Mouse (Mus musculus): ENCODE results near the gene Fam213b.

Fam213b gene

DNA sequence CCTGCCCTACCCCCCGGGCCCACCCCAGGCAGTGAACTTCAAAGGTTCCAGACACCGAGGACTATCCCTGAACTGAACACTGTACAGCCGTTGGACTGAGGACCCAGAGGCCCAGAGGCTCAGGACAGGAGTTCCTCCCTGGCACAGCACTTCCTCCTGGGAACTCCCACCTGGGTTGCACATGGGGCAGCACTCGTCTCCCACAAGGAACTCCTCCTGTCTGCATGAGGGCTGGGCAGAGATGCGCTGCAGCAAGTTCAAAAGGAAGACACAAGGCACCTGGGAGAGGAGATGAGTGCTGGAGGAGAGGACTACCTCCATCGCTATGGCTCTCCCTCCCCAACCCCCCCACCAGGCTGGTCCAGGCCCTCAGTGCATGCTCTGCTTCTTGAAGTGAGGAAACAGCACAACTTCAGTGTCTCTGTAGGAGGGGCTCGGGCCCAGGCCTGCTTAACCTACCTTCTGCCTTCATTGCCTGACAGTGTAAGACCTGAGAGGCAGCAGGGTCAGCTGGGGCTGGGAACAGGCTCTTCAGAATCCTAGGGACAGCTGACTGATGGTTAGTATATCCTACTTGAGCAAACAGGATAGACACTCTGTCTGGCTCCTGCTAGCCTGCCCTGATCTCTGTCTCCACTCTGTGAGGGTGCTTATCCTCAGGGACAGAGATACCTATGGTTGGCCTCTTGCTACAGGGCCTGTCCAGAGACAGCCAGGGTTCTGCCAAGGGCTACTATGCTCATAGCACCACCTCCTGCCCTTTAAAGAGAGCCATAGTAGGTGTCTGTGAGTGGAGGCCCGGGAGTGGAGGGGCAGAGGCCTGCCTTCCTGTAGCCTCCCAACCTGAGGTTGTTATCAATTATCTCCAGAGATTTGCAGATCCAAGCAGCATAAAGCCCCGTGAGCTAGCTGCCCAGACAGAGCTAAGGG is 28.3 kb upstream of the Fam213b start:
- in situ Hi-C loops (cut with MboI; ENCODE audit: unreplicated experiment in 2 of 2): loop anchor here in 1 of 2 experiments (25.0 kb wide), 1 partner anchor 660 kb away; no protein-coding TSS in a partner anchor

DNA sequence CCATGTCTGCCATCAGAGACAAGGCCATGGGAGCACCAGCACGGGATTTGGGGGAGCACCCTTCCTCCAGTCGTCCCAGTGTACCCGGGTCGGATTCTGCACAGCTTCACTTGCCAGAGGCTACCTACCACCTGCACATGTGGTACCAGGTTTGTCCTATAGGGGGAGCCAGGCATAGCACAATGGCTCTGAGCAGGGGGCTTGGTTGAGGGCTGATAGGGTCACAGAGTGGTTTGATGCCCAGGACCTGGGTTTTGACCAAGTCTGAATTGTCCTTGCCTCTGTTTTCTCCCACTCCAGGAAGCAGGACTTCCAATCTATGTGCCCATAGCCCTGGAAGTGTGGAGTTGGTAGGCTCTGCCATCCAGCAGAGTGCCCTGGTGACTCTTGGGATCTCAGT is 26.5 kb upstream of the Fam213b start:
- in situ Hi-C loops (cut with MboI; ENCODE audit: unreplicated experiment in 2 of 2): loop anchor here in 1 of 2 experiments (25.0 kb wide), 1 partner anchor 662 kb away; no protein-coding TSS in a partner anchor

DNA sequence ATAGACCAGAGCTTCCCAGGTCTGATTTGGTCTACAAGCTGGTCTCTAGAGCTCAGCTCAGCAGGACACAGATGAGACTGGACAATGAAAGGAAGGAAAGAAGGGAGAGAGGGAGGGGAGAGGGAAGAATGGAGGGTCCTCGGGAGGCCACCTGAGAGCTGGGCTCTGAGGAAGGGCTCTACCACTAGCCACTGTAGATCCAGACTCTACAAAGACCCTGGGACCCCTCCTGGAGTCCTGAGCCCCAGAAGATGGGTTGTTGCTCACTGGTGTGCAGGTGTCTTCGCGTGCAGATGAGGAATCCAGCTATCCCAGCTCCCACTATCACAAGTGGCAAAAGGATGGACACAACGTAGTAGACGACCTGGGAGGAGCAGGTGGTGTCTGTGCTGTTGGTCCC is 24.0 kb upstream of the Fam213b start:
- in situ Hi-C loops (cut with MboI; ENCODE audit: unreplicated experiment in 2 of 2): no loop called here

DNA sequence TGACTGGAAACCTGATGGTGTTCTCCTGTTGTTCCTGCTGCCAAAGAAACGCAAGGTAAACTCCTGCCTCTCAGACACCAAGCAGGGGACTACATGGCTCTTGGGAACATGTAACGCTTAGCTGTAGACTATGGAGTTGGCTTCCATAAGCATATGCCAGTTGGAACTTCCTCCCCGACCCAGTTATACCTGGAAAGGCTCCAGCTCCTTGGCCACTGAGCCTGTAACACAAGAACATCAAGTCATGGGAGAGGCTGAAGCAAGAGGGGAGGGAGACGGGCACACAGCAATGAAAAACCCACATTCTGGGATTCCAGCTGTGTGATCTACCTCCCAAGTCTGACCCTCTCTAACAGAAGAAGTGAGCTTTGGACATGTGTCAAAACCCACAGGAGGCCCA is 23.4 kb upstream of the Fam213b start:
- in situ Hi-C loops (cut with MboI; ENCODE audit: unreplicated experiment in 2 of 2): no loop called here

DNA sequence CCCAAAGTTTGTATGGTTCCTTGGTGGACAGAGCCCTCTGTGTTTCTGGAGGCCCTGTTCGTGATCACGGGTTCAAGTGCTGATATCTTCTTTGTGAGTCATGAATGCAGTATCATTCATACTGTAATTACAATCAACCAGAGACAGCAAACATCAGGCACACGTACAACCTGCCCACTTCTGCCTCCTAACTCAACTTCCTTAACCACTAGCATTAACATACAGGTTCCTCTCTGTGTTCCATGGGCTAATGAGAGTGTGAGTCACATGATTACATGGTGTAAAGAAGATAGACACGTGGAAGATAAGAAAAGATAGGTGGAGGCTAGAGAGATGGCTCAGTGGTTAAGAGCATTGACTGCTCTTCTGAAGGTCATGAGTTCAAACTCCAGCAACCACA is 17.7 kb upstream of the Fam213b start:
- in situ Hi-C loops (cut with MboI; ENCODE audit: unreplicated experiment in 2 of 2): no loop called here

DNA sequence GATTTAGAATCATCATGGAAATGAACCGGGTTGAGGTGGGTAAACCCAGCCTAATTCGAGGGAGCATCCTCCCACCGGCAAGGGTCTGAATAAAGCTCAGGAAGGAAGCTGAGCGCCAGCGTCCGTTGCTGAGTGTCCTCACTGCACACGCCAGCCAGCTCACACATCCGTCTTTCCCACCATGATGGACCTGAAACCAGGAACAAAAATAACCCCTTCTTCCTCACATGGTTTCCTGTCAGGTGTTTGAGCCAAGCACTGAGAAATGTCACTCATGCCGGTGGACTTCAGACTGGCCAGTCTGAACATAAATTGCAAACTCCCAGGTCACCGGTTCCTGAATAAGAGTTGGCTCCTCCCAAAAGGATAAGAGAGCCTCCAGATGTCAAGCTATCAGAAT is 16.4 kb upstream of the Fam213b start:
- in situ Hi-C loops (cut with MboI; ENCODE audit: unreplicated experiment in 2 of 2): no loop called here

DNA sequence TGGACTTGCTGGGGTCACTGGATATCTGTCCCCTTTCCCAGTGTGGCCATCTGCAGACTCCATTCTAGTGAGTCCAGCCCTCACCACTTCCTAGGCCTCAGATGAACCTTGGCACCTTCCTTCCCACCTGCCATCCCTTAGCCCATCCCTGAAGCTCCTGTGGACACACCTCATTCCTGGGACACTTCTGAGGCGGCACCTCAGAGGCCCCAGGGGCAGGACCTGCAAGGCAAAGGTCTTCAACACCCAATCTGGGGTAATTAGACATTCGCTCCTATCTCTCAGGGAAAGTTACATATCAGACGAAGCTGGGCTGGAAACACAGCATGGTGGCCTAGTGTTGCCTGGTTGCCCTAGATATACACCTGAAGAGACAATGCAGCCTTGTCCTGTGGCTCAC is 15.8 kb upstream of the Fam213b start:
- in situ Hi-C loops (cut with MboI; ENCODE audit: unreplicated experiment in 2 of 2): no loop called here

DNA sequence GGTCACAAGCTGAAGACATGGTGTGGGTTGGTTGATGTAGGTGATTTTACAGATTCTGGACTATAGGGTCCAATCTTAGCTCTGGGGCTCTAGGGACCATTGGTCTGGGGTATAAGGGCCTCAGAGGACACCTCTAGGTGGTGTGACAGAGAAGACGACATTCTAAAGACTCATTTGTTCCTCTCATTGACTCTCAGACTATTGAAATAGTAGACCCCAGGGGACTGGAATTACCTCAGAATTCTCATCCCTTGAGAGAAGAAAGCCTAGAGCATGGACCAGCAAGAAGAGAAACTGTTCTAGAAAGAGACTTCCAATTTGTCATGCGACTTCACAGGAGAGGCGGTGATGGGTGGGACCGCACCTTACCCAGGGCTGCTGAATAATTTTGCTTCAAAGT is 15.3 kb upstream of the Fam213b start:
- in situ Hi-C loops (cut with MboI; ENCODE audit: unreplicated experiment in 2 of 2): no loop called here

DNA sequence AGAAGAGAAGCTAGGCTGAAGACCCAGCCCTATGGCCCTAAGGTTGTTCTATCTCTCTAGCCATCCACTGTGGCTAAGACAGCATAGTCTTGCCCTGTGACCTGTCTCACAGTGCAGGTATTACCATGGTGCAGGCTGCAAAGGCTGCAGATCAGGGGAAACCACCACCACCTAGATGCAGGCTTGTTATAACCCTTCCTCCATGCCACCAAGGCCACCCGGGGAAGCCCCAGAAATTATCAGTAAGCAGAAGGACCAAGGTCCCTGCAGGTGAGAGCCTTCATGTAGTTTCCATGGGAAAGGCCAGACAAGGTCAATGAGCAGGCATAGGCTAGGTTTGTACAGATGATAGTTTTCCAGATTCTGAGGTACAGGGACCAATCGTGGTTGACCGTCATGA is 14.9 kb upstream of the Fam213b start:
- in situ Hi-C loops (cut with MboI; ENCODE audit: unreplicated experiment in 2 of 2): no loop called here

DNA sequence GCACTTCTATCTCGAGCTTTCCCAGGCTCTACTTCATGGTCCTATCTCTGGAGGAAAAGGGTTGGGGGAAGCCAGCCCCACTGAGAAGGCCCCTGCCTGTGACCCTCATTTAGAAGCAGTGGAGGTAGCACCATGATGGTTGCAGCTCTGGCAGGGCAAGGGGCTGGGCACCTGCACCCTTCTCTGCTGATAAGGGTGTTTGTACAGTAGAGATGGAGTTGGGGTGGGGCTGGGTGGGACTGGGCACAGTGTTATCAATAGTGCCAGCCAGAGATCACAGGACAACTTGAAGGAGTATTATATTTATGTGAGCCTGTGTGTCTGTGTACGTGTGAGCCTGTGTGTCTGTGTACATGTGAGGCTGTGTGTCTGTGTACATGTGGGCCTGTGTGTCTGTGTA is 12.7 kb upstream of the Fam213b start:
- in situ Hi-C loops (cut with MboI; ENCODE audit: unreplicated experiment in 2 of 2): no loop called here

DNA sequence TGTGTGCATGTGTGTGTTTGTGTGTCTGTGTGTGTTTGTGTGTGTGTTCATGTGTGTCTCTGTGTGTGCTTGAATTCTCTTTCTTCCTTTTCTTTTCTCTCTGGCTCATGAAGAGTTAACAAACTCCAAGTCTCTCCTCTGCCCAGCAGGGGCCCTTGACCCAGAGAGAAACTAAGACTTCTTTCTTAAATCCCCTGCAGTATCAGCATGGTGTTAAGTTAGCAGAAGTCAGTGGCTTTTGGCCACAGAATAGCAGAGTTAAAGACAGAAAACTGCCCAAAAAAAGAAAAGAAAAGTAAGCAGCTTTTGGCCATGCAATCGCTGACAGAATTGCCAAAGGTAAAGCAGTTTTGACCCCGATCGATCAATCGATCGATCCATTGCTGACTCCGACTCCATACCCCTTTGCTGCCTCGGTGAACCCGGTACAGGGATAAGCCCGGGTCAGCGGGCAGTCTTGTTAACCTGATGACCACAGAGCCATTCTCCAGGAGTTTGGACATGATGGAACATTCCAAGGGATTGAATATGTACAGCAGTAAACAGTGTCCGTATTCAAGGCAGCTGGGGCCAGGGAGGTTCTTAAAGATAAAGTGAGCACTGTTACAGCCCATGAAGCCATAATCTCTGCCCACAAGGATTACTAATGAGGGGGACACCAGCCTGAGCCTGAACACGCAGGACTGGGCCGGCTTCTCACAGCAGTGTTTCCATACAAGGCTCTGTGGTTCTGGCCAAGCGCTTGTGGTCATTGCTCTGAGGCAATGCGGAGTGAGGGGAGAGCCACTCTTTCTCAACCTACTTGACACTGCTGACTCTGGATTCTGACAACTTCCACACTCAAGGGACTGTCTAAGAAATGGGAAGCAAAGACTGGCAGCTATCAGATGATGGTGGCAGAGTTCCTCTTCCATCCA is 11.9 kb upstream of the Fam213b start:
- in situ Hi-C loops (cut with MboI; ENCODE audit: unreplicated experiment in 2 of 2): no loop called here

DNA sequence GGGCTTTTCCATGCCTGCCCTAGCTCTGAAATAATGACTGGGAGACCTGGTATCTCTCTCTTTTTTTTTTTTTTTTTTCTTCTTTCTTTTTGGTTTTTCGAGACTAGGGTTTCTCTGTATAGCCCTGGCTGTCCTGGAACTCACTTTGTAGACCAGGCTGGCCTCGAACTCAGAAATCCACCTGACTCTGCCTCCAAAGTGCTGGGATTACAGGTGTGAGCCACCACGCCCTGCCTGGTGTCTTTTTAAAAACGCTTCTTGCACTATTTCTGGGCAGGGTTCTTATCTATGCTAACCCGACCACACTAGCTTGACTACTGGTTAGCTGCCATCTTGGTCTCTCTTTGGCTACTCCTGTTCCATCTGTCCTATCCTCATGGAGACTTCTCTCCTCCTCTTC is 9.6 kb upstream of the Fam213b start:
- in situ Hi-C loops (cut with MboI; ENCODE audit: unreplicated experiment in 2 of 2): no loop called here

DNA sequence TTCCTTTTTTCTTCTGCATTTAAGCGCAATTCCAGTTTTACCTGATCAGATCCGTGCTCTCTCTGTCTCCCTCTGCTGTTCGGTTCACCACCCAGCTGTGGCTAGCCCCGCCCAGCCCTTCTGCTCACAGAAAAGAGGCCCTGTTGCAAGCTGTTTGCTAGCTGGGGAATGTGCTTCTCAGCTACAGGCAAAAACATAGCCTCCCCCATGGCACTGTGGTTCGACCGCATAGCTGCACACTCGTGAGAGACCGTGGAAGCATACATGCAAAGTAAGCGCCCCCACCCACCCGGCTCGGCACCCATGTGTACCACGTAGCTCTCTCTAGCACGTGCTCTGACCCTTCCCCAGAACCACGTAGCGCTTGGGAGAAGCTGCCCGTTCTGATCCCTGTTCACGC is 8.9 kb upstream of the Fam213b start:
- in situ Hi-C loops (cut with MboI; ENCODE audit: unreplicated experiment in 2 of 2): no loop called here

DNA sequence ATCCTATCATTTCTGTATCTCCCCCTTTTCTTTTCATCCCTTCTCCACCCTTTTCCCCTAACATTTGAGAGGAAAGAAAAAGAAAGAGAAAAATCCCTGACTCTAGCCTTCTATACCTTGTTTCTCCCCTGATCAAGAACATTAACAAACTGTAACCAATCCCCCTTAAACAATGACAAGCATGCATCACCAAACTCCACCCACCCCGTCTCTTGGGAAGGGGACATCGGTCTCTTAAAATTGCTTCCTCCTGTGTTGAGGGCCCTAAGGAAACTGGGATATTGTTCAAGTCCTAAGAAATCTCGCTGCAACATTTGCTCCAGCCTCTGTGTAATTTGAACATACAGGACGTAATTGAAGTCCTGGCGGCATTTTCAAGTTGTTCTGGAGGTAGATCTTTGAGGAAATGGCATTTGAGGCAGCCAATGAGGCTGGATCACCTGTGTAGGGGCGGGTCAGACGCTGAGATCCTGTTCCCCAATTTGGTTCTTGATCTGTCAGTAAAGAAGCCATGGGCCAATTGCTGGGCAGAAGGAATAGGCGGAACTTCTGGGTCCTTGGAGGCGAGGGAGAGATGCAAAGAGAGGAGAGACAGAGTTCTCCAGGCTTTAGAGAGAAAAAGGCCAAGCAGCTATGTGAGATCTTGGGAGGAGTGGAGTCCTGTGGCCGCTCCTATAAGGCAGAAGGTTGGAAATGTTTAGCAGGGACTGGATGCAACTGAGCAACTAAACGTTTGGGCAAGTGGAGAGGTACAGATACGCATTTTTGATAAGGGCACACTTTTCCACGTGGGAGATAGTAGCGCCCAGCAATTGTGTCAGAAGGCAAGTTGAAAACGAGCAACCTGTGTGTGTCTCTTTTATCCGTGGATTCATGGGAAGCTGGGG is 5.5 kb upstream of the Fam213b start:
- in situ Hi-C loops (cut with MboI; ENCODE audit: unreplicated experiment in 2 of 2): no loop called here

DNA sequence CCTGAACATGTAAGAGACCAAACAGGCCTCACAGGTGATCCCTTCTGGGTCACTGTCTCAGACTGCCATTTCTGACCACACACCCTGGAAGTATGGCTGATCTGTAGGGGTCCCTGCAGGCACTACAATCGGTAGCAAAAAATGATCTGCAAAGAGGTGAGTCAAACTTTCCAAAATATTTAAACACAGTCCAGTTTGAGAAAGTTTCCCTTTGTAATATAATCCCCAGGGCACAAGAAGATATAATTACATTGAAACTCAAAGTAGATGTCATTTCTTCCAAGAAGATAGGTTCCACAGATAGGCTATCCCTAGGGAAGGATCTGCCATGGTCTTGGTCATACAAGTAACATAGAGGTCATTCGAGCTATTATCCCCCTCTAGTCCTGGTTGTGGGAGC is 3.4 kb upstream of the Fam213b start:
- in situ Hi-C loops (cut with MboI; ENCODE audit: unreplicated experiment in 2 of 2): no loop called here

DNA sequence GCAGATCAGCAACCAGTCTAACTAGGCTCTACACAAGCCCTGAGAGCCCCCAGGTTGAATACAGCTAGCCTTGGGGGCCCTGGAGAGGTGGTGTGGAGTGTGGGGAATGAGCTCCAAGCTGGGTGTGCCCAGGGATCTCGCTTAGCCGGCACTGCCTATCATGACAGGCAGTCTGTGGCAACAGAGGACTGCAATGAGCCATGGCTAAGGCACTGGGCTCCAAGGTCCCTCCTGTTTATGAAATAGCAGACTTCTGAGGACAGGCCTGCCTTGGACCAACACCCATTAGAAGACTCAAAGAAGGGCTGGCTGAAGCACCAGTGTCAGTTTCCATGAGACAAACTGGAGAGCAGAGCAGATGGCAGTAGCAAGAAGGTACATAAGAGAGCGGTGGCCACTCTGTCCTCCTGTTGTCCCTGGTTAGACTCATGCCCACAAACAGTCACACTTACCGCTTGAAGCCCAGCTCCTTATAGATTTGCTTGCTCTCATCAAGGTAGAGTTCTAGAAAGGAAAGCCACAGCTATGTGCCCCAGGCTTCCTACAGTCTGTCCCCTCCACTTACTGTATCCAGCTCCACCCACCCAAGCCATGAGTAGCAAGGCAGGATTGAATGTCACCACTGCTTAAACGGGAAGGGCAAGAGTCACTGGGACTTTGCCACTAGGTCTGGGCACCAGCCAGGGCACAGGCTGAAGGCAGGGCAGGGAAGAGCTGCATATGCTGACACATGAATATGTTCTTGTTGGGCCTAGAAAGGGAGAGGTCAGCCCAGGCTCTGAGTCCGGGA is 1.1 kb downstream of the Fam213b start:
- in situ Hi-C loops (cut with MboI; ENCODE audit: unreplicated experiment in 2 of 2): loop anchor here in 1 of 2 experiments (25.0 kb wide), 1 partner anchor 564 kb away; the partner anchor contains the start of gene Tmem52

DNA sequence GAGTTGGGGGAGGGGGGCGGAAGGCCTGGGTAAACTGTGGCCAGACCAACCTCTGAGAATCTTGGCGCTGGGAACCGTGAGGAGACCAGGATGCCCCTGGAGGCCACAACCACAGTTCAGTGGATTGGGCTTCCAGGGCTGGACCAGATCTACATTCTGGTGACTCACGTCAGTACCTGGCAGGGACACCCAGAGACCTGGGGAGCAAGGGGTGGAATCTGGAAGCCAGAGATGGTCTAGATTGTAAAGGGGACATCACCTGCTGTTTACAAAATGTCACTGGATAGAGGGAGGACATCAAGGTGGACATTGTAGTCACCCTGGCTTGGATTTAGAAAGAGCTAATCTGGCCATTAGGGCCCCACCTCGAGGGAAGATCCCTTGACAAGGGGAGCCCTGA is 3.4 kb downstream of the Fam213b start:
- in situ Hi-C loops (cut with MboI; ENCODE audit: unreplicated experiment in 2 of 2): loop anchor here in 1 of 2 experiments (25.0 kb wide), 1 partner anchor 567 kb away; the partner anchor contains the start of gene Tmem52

DNA sequence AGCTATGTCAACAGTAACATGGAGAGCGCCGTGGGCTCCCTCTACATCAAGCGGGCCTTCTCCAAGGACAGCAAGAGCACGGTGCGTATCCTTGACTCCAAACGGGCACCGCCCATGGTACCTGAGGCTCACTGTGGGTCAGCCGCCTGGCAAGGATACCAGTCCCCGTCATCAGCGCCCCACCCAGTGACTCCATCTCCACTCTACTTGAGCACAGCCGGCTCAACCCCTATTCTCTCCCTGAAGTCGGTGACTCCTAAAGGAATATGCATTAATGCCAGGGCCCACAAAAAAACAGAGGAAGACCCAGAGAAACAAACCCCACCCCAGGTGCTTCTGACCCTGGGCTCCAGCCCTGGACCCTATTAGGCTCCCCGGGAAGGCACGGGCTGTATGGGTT is 8.0 kb downstream of the Fam213b start:
- in situ Hi-C loops (cut with MboI; ENCODE audit: unreplicated experiment in 2 of 2): loop anchor here in 1 of 2 experiments (25.0 kb wide), 1 partner anchor 571 kb away; the partner anchor contains the start of gene Tmem52

DNA sequence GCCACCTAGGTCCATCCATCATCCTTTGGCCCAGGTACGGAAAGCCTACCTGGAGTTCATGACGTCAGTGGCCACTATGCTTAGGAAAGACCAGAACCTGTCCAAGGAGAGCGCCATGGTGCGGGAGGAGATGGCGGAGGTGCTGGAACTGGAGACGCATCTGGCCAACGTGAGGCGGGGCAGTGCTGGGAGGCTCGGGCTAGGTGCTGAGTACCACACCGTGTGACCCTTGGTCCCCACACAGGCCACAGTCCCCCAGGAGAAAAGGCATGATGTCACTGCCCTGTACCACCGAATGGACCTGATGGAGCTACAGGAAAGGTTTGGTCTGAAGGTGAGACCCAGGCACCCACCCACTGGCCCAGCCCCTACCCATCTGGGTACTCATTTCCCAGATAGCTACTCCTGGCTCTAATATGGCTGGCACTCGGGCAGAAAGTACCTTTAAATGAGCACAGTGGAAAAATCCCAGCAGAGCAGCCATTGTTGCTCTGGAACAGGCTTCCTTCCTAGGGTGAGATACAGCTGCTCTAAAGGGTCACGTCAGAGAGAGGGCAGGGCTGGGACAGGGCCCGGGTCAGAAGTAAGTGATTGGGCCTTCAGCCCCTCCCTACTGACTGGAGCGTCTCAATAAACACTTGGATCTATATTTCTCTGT is 11.2 kb downstream of the Fam213b start:
- in situ Hi-C loops (cut with MboI; ENCODE audit: unreplicated experiment in 2 of 2): loop anchor here in 1 of 2 experiments (25.0 kb wide), 1 partner anchor 575 kb away; the partner anchor contains the start of gene Tmem52

Data from v-Abl transformed pro-B cells (cell line).